Mouse (Mus musculus) lung, embryonic 14.5 days (tissue): ENCODE results near the gene 1700018B08Rik. TPM values are rescaled to one million over a fixed set of nuclear protein-coding genes. Genes with fewer than 3 reads are reported as not detected.

Experiments used
- ATAC-seq: fragments of 200-750 bp; cut with Nextera tagmentation; 2 replicates; pipeline ENCODE4 v1.8.0; 2017; ENCODE audit warnings: mild to moderate bottlenecking, moderate TSS enrichment, moderate library complexity; ENCODE audit not compliant: insufficient read depth
- DNase-seq: peaks from one replicate; pipeline ENCODE4 v3.0.0-alpha.2; 2015
- H3K27ac ChIP-seq: fragments of 300-500 bp; sonication (generic); 2 replicates; pipeline ENCODE4 v1.5.1; 2014; ENCODE audit warnings: low read depth, mild to moderate bottlenecking, moderate library complexity
- H3K27me3 ChIP-seq: fragments of 300-500 bp; sonication (generic); 2 replicates; pipeline ENCODE4 v1.6.1; 2014; ENCODE audit warnings: low read length, control low read depth; ENCODE audit not compliant: insufficient read depth
- H3K36me3 ChIP-seq: fragments of 300-500 bp; sonication (generic); 2 replicates; pipeline ENCODE4 v1.6.1; 2014; ENCODE audit warnings: control low read depth; ENCODE audit not compliant: insufficient read depth
- H3K4me1 ChIP-seq: fragments of 300-500 bp; sonication (generic); 2 replicates; pipeline ENCODE4 v1.6.1; 2014; ENCODE audit warnings: antibody characterized with exemption, control low read depth; ENCODE audit not compliant: insufficient read depth
- H3K4me2 ChIP-seq: fragments of 300-500 bp; sonication (generic); 2 replicates; pipeline ENCODE4 v1.6.1; 2014; ENCODE audit warnings: mild to moderate bottlenecking
- H3K4me3 ChIP-seq: fragments of 300-500 bp; sonication (generic); 2 replicates; pipeline ENCODE4 v1.5.1; 2014; ENCODE audit warnings: low read depth, low read length
- H3K9ac ChIP-seq: fragments of 300-500 bp; sonication (generic); 2 replicates; pipeline ENCODE4 v1.6.1; 2014
- H3K9me3 ChIP-seq: fragments of 300-500 bp; sonication (generic); 2 replicates; pipeline ENCODE4 v1.6.1; 2016; ENCODE audit warnings: low read depth, low read length, control low read depth
- CTCF ChIP-seq: IDR thresholded peaks from 2 replicates; pipeline ENCODE4 v1.5.1; 2016; ENCODE audit warnings: antibody characterized with exemption, low read depth
- WGBS: fragments of 180-500 bp; shearing (Covaris S2); extraction: QIAGEN DNeasy Blood & Tissue Kit; methylation state at CpG from one replicate; pipeline ENCODE4 v1.1.7; 2014; 5-methylcytosine and 5-hydroxymethylcytosine counted together
- polyA plus RNA-seq: library from polyadenylated mRNA; unstranded; fragments of >200 nt; fragmentation: Nextera tagmentation; extraction: Ambion mirVana; gene quantifications from 2 replicates; pipeline ENCODE4 v1.2.1, GENCODE M21; 2014

1700018B08Rik gene
- polyA plus RNA-seq, 1 experiment from 2014 or later, result not detected

- H3K9me3 ChIP-seq, result no peaks in the 10 kb centered on the region
- 84% methylated on average over 3 of the region's 3 CpGs for WGBS
- no peaks in the 10 kb centered on the region for H3K27me3 ChIP-seq
- H3K4me2 ChIP-seq, result no peak overlapping the region
- no peak overlapping the region; the same call in 1 of the 2 replicates for H3K9ac ChIP-seq
- H3K4me1 ChIP-seq, result peaks cover 11% of the 10 kb centered on the region
- H3K27ac ChIP-seq, result no peak overlapping the region
- TF ChIP-seq CTCF, result no peak
- DNase-seq, result no peak
- no peaks in the 10 kb centered on the region for H3K36me3 ChIP-seq
- no peak overlapping the region for H3K4me3 ChIP-seq
- ATAC-seq, result no peak
These were observed 31.5 kb upstream of the 1700018B08Rik start for GRCm38 (mm10) chr8:121575661-121576060.

DNA sequence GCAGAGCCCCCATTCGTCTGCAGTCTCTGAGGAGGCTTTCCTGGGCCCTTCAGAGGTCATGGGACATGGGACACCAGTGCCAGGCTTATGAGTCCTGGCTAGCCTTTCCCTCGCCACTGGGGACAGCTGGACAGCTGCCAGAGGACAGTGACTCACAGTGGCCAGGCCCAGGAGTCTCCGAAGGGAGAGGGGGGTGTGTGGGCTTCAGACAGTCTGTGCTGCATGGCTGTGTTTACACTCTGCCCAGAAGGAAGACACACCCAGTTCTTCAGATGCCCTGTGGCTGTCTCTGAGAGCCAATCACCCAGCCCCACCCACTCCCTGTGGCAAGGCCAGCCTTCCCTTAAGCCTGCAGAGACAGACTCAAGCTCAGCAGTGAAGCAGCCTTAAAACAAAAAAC is 29.2 kb upstream of the 1700018B08Rik start:
- no peaks in the 10 kb centered on the region for H3K36me3 ChIP-seq

GRCm38 (mm10) chr8:121572121-121572520 is 28.0 kb upstream of the 1700018B08Rik start:
- 59% methylated on average over 7 of the region's 7 CpGs for WGBS
- no peaks in the 10 kb centered on the region for H3K36me3 ChIP-seq
- TF ChIP-seq CTCF, result no peak
- no peak overlapping the region for H3K27ac ChIP-seq
- no peak for DNase-seq
- no peaks in the 10 kb centered on the region for H3K27me3 ChIP-seq
- no peak overlapping the region for H3K4me3 ChIP-seq
- no peak overlapping the region for H3K4me2 ChIP-seq
- H3K9me3 ChIP-seq, result no peaks in the 10 kb centered on the region
- no peak overlapping the region for H3K9ac ChIP-seq
- ATAC-seq, result no peak
- H3K4me1 ChIP-seq, result peaks cover 4% of the 10 kb centered on the region

More for the DNA sequence above, 29.2 kb upstream of the 1700018B08Rik start:
- no peak overlapping the region for H3K4me2 ChIP-seq
- H3K27me3 ChIP-seq, result no peaks in the 10 kb centered on the region
- DNase-seq (peak; percentile 53), ATAC-seq (peak; percentile 43; the same call in 1 of the 2 replicates)
- 27% methylated on average over 3 of the region's 3 CpGs for WGBS
- H3K9ac ChIP-seq, result no peak overlapping the region
- H3K27ac ChIP-seq, result no peak overlapping the region
- H3K4me1 ChIP-seq, result peaks cover 7% of the 10 kb centered on the region
- H3K4me3 ChIP-seq, result no peak overlapping the region
- no peak for TF ChIP-seq CTCF
- no peaks in the 10 kb centered on the region for H3K9me3 ChIP-seq

- no peak for TF ChIP-seq CTCF
- Histone ChIP-seq H3K9ac (no peak overlapping the region), H3K9me3 (no peaks in the 10 kb centered on the region), H3K27ac (peak overlapping the region; percentile 24; the same call in 1 of the 2 replicates), H3K4me2 (peak overlapping the region; percentile 51), H3K4me1 (no peaks in the 10 kb centered on the region), H3K27me3 (no peaks in the 10 kb centered on the region), H3K36me3 (0 out of 2 replicates have a peak, but pooled peaks cover 3% of the 10 kb centered on the region), H3K4me3 (peak overlapping the region; percentile 19)
- DNase-seq (no peak), ATAC-seq (no peak)
- WGBS, result 54% methylated on average over 17 of the region's 17 CpGs
These were observed 26.7 kb upstream of the 1700018B08Rik start for GRCm38 (mm10) chr8:121570801-121571200.

DNA sequence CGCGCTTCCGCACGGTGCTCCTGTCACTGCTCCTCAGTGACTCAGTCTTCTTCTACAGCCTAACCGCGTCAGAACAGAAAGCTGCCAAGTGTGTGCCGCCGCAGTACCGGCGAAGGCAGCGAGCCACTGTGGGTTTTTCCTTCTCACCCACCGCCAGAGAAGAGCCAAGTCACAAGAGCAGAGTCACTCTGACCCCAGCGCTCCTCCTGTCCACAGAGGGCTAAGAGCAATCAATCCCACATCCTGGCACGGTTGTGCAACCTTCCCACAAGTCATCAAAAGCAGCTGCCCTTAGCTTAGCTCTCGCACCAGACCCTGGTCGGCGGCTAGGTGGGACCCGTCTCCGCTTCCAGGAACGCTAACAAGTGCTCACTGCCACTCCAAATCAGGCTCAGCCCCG is 26.2 kb upstream of the 1700018B08Rik start:
- H3K4me2 ChIP-seq, result peak overlapping the region; percentile 51
- H3K27me3 ChIP-seq, result no peaks in the 10 kb centered on the region
- no peak for ATAC-seq
- H3K9ac ChIP-seq, result no peak overlapping the region; the same call in 1 of the 2 replicates
- H3K4me3 ChIP-seq, result peak overlapping the region; percentile 19
- H3K9me3 ChIP-seq, result no peaks in the 10 kb centered on the region
- H3K4me1 ChIP-seq, result no peaks in the 10 kb centered on the region
- WGBS, result 42% methylated on average over 21 of the region's 21 CpGs
- DNase-seq, result peak; percentile 33
- H3K27ac ChIP-seq, result peak overlapping the region; percentile 24; the same call in 1 of the 2 replicates
- 0 out of 2 replicates have a peak, but pooled peaks cover 5% of the 10 kb centered on the region for H3K36me3 ChIP-seq
- no peak for TF ChIP-seq CTCF

- H3K4me1 ChIP-seq, result no peaks in the 10 kb centered on the region
- 58% methylated on average over 6 of the region's 6 CpGs for WGBS
- no peak overlapping the region for H3K4me3 ChIP-seq
- no peak overlapping the region for H3K27ac ChIP-seq
- TF ChIP-seq CTCF, result no peak
- ATAC-seq (no peak), DNase-seq (no peak)
- H3K9ac ChIP-seq, result no peak overlapping the region
- no peaks in the 10 kb centered on the region for H3K9me3 ChIP-seq
- no peaks in the 10 kb centered on the region for H3K27me3 ChIP-seq
- no peak overlapping the region for H3K4me2 ChIP-seq
- H3K36me3 ChIP-seq, result 0 out of 2 replicates have a peak, but pooled peaks cover 5% of the 10 kb centered on the region
These were observed 24.2 kb upstream of the 1700018B08Rik start for GRCm38 (mm10) chr8:121568321-121568720.

DNA sequence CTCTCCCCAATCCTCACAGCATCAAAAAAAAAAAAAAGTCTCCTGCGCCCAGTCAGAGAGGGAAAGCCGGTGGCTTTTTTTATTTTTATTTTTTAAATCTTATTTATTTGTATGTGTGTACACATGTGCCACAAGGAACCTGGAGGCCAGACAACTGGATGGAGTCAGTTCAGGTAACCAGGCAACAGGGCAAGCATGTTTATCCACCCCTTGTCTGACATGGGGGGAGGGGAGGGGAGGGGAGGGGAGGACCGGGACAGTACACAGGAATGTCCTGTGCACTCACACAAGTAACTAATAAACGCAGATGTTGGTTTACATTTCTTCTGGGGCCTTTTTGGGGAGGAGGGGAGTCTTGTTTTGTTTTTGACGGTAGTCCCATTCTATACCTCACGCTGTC is 19.6 kb upstream of the 1700018B08Rik start:
- no peak for DNase-seq
- no peak for ATAC-seq
- H3K36me3 ChIP-seq, result peaks cover 20% of the 10 kb centered on the region; the same call in 1 of the 2 replicates
- H3K4me2 ChIP-seq, result no peak overlapping the region
- H3K9me3 ChIP-seq, result no peaks in the 10 kb centered on the region
- no peak overlapping the region for H3K9ac ChIP-seq
- no peaks in the 10 kb centered on the region for H3K27me3 ChIP-seq
- WGBS, result 59% methylated on average over 6 of the region's 6 CpGs
- no peaks in the 10 kb centered on the region for H3K4me1 ChIP-seq
- no peak overlapping the region for H3K4me3 ChIP-seq
- H3K27ac ChIP-seq, result no peak overlapping the region
- no peak for TF ChIP-seq CTCF

DNA sequence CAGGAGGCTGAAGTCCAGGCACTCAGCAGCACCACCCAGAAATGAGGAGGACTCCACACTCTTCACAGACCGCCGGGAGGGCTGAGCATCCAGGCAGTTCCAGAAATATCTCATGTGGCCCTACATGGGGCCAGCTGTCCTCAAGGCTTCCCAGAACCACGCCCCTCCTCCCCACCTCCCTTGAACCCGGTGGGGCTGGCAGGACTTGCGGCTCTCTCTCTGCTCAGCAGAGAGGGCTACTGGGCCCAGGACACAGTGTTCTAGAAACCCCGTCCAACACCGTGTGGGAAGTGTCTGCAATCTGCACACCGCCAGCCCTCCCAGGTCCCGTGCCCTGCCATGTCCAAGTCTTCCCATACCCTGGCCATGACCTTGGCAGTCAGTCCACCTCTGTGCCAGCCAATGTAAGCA is 18.8 kb upstream of the 1700018B08Rik start:
- no peak overlapping the region for H3K4me2 ChIP-seq
- H3K9ac ChIP-seq, result no peak overlapping the region; the same call in 1 of the 2 replicates
- no peaks in the 10 kb centered on the region for H3K27me3 ChIP-seq
- ATAC-seq (no peak), DNase-seq (no peak)
- H3K9me3 ChIP-seq, result no peaks in the 10 kb centered on the region
- H3K4me1 ChIP-seq, result no peaks in the 10 kb centered on the region
- WGBS, result 72% methylated on average over 9 of the region's 9 CpGs
- H3K4me3 ChIP-seq, result no peak overlapping the region
- H3K36me3 ChIP-seq, result peaks cover 25% of the 10 kb centered on the region; the same call in 1 of the 2 replicates
- H3K27ac ChIP-seq, result no peak overlapping the region
- no peak for TF ChIP-seq CTCF
